Mouse (Mus musculus) brain, embryonic 14.5 days (tissue): Measurements from ENCODE around the gene Slc2a10. TPM values are rescaled to one million over a fixed set of nuclear protein-coding genes. Genes with fewer than 3 reads are reported as not detected.
"Not testable (repeated sequence)": the region's sequence is repeated elsewhere in the genome, so short reads cannot be mapped to it uniquely, and the experiment has no call there.

Experiments used
- DNase-seq: peaks from one replicate; pipeline ENCODE4 v3.0.0-alpha.2; 2011; ENCODE audit warnings: low read depth
- CTCF ChIP-seq: fragments of 200-500 bp; IDR thresholded peaks from 2 replicates; pipeline ENCODE4 v1.5.1; 2012; ENCODE audit warnings: inconsistent platforms, mild to moderate bottlenecking, moderate library complexity, borderline replicate concordance; ENCODE audit not compliant: insufficient read depth, insufficient read length; ENCODE audit errors: extremely low read depth
- POLR2A ChIP-seq: fragments of 200-500 bp; IDR thresholded peaks from 2 replicates; pipeline ENCODE4 v1.6.1; 2012; ENCODE audit warnings: mild to moderate bottlenecking, inconsistent platforms, borderline replicate concordance; ENCODE audit not compliant: poor library complexity, insufficient read depth, insufficient read length, severe bottlenecking; ENCODE audit errors: extremely low read depth
- polyA plus RNA-seq: library from polyadenylated mRNA; depleted of rRNA; stranded (reverse); fragments of >200 nt; gene quantifications from 2 replicates; pipeline ENCODE4 v1.2.3, GENCODE M21; 2012

Slc2a10 gene
- polyA plus RNA-seq, 1 experiment: 3.2 TPM

DNA sequence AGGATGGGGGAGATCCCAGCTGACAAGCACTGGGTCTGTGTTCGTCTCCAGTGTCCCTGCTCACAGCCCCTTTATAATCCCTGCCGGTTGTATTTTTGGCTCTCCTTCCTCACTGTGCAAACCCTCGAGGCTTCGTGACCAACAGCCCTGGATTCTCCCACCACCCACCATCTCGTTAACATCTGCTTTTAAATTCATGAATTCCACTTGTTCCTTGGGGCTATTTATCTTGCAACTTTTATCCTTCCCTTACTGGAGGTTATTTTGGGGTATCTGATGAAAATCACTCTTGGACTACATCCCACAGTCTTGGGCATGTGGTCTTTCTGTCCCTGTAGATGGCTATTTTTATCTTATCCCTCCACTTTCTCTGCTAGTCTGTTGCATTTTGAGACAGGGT lies 6.9 kb downstream of the Slc2a10 start:
- TF ChIP-seq POLR2A (no peak), CTCF (no peak)
- no peak for DNase-seq

DNA sequence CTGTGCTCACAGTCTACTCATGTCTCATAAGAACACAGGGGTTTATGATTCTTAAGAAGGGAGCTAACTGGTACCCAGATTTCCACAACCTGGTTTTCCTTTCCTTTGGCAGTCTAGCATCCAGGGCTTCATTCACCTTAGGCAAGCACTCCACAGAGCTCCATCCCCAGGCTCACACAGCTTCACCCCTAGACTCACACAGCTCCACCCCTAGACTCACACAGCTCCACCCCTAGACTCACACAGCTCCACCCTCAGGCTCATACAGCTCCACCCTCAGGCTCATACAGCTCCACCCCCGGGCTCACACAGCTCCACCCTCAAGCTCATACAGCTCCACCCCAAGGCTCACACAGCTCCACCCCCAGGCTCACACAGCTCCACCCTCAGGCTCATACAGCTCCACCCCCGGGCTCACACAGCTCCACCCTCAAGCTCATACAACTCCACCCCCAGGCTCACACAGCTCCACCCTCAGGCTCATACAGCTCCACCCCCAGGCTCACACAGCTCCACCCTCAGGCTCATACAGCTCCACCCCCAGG lies 7.4 kb downstream of the Slc2a10 start:
- DNase-seq: not testable (repeated sequence)

- DNase-seq: not testable (repeated sequence)
Measured at GRCm38 (mm10) chr2:165511530-165511929, 7.9 kb downstream of the Slc2a10 start.

- no peak for DNase-seq
- TF ChIP-seq POLR2A (no peak), CTCF (no peak)
Measured at GRCm38 (mm10) chr2:165512426-165512825, 8.8 kb downstream of the Slc2a10 start.

DNA sequence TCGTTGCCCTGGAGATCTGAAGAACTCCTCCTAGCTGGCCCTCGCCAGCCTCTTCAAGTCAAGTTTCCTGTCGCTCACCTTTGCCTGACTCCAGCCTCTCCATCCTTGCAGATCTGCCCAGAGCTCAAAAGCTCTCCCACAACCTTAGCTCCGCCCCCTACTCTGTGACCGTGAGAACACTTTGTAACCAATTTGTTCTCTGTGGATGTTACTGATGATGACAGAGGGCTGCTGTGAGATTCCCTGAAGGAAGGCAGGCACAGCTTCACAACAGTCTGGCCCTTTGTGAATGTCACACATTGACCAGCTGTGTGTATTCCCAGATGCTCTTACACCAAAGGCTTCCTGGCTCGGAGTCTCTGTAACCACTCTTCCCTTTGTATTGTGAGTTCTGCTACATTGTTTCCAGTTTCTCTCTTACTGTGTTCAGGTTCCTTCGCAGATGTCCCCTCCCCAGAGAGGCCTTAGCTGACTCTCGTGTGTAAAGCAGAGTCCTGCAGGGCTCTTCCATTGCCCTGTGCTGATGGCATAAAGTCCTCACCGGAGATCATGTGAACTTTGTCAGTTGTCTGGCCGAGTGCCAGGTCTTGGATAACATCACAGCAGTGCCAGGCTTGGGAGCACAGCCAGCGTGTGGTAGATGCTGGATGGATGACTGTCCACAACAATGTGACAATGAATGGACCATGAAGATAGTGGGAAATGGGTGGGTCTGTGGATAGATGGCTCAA lies 9.4 kb downstream of the Slc2a10 start:
- TF ChIP-seq CTCF (no peak), POLR2A (no peak)
- DNase-seq: peak; percentile 53

GRCm38 (mm10) chr2:165515178-165515728 lies 11.7 kb downstream of the Slc2a10 start:
- no peak for DNase-seq
- no peak for TF ChIP-seq POLR2A
- TF ChIP-seq CTCF: no peak

DNA sequence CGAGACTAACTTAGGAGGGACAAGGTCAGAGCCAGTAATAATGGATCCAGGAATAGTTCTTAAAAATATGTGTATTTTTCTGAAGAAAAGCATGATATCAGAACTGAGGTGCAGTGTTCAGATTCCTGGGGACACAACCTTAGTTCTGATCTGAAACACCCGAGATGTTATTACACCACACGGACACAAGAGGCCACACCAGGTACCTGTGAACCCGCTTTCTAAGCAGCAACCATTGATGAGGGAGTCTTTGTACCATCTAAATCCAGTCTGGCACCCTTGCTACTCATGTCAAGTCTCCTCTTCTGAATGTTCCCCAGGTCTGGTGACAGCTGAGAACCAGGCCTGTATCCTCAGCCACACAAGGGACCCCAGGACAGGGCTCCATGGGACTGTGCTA lies 22.0 kb downstream of the Slc2a10 start:
- no peak for DNase-seq

DNA sequence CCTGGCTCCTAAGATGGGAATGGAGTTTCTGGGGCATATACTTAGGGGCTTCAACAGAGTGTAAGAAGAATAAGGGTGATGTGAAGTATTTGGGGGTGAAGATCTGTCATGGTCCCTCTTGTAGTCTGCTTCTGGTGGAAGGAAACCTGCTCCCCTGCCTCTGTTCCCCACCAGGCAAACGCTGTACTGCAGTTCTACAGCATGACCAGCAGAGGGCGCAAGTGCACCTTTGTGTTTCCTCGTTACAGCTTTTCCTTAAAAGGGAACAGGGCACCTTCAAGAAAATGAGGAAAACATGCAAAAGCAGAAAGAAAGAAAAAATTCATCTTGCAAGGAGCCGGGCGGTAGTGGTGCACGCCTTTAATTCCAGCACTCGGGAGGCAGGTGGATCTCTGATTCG lies 25.5 kb downstream of the Slc2a10 start:
- DNase-seq: peak; percentile 81
- TF ChIP-seq CTCF (peak; percentile 97), POLR2A (no peak)

More for the DNA sequence above, 22.0 kb downstream of the Slc2a10 start:
- TF ChIP-seq CTCF (peak; percentile 32; the same call in 1 of the 2 replicates), POLR2A (no peak)

- DNase-seq: no peak
- TF ChIP-seq POLR2A (no peak), CTCF (no peak)
Measured at GRCm38 (mm10) chr2:165533789-165534188, 30.2 kb downstream of the Slc2a10 start.

DNA sequence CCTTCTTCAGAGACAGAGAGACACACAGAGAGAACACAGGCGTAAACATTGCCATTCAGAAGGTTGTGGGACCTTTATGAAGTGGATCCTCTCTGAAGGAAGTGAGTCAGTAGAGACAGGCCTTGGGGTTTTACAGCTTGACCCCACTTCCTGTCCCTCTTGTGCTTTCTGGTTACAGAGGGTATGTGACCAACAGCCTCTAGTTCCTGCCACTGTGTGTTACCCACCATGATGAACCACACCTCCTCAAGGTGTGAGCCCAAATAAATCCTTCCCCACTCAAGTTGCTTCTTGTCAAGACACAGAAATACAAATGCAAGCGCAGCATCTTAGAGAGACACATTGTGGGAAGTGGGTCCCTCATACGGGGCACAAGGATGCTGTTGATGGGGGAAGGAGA lies 37.4 kb downstream of the Slc2a10 start:
- no peak for DNase-seq
- TF ChIP-seq CTCF (no peak), POLR2A (no peak)

- TF ChIP-seq CTCF: no peak
- no peak for TF ChIP-seq POLR2A
- peak; percentile 86 for DNase-seq
Measured at GRCm38 (mm10) chr2:165542939-165543669, 39.5 kb downstream of the Slc2a10 start.

GRCm38 (mm10) chr2:165543670-165544016 lies 40.1 kb downstream of the Slc2a10 start:
- no peak for TF ChIP-seq CTCF
- TF ChIP-seq POLR2A: no peak

More at GRCm38 (mm10) chr2:165543670-165544016, 40.1 kb downstream of the Slc2a10 start:
- DNase-seq: no peak
